Mouse (Mus musculus) hindbrain, postnatal 0 days (tissue): ENCODE results near the gene Rnf220. TPM values are rescaled to one million over a fixed set of nuclear protein-coding genes. Genes with fewer than 3 reads are reported as not detected.

Source experiments
- ATAC-seq: fragments of 200-750 bp; cut with Nextera tagmentation; 2 replicates; pipeline ENCODE4 v1.8.0; 2017; ENCODE audit warnings: mild to moderate bottlenecking, moderate TSS enrichment, moderate library complexity
- DNase-seq: peaks from one replicate; pipeline ENCODE4 v3.0.0-alpha.2; 2015; ENCODE audit warnings: low spot score
- H3K27ac ChIP-seq: fragments of 300-500 bp; sonication (generic); 2 replicates; pipeline ENCODE4 v1.5.1; 2014; ENCODE audit warnings: mild to moderate bottlenecking
- H3K27me3 ChIP-seq: fragments of 300-500 bp; sonication (generic); 2 replicates; pipeline ENCODE4 v1.6.1; 2014; ENCODE audit warnings: low read length, mixed read lengths; ENCODE audit not compliant: insufficient read depth
- H3K36me3 ChIP-seq: fragments of 300-500 bp; sonication (generic); 2 replicates; pipeline ENCODE4 v1.6.1; 2014; ENCODE audit warnings: low read length, mixed read lengths; ENCODE audit not compliant: insufficient read depth
- H3K4me1 ChIP-seq: fragments of 300-500 bp; sonication (generic); 2 replicates; pipeline ENCODE4 v1.6.1; 2014; ENCODE audit warnings: antibody characterized with exemption, low read length, mixed read lengths; ENCODE audit not compliant: insufficient read depth
- H3K4me2 ChIP-seq: fragments of 300-500 bp; sonication (generic); 2 replicates; pipeline ENCODE4 v1.6.1; 2014; ENCODE audit warnings: low read depth, mild to moderate bottlenecking, low read length, moderate library complexity, mixed read lengths
- H3K4me3 ChIP-seq: fragments of 300-500 bp; sonication (generic); 2 replicates; pipeline ENCODE4 v1.5.1; 2014; ENCODE audit warnings: low read length
- H3K9ac ChIP-seq: fragments of 300-500 bp; sonication (generic); replicated peaks from 2 replicates; pipeline ENCODE4 v1.6.1; 2014; ENCODE audit warnings: mild to moderate bottlenecking, low read length, moderate library complexity, mixed read lengths
- H3K9me3 ChIP-seq: fragments of 300-500 bp; sonication (generic); 2 replicates; pipeline ENCODE4 v1.6.1; 2016; ENCODE audit warnings: low read length, mixed read lengths
- CTCF ChIP-seq: IDR thresholded peaks from 2 replicates; pipeline ENCODE4 v1.5.1; 2016; ENCODE audit warnings: antibody characterized with exemption, control low read depth, low read depth
- WGBS: fragments of 180-500 bp; shearing (Covaris S2); extraction: QIAGEN DNeasy Blood & Tissue Kit; methylation state at CpG from one replicate; pipeline ENCODE4 v1.1.7; 2014; 5-methylcytosine and 5-hydroxymethylcytosine counted together
- polyA plus RNA-seq: library from polyadenylated mRNA; unstranded; fragments of >200 nt; fragmentation: Nextera tagmentation; extraction: Ambion mirVana; gene quantifications from 2 replicates; pipeline ENCODE4 v1.2.1, GENCODE M21; 2015
- total RNA-seq: library from RNA; depleted of rRNA; stranded (reverse); fragments of >200 nt; gene quantifications from 2 replicates; pipeline ENCODE4 v1.2.3, GENCODE M21; 2014

Gene Rnf220
- total and polyA plus RNA-seq, 2 experiments from 2014 or later: 105 to 156 TPM

- H3K4me1 ChIP-seq: no peaks in the 10 kb centered on the region
- ATAC-seq (no peak), DNase-seq (no peak)
- no peak overlapping the region for H3K9ac ChIP-seq
- 85% methylated on average over 2 of the region's 2 CpGs for WGBS
- no peak for TF ChIP-seq CTCF
- no peaks in the 10 kb centered on the region for H3K27me3 ChIP-seq
- 0 out of 2 replicates have a peak, but pooled peaks cover 2% of the 10 kb centered on the region for H3K36me3 ChIP-seq
- H3K4me3 ChIP-seq: no peak overlapping the region
- H3K4me2 ChIP-seq: no peak overlapping the region
- H3K27ac ChIP-seq: no peak overlapping the region
- H3K9me3 ChIP-seq: no peaks in the 10 kb centered on the region
Measured at GRCm38 (mm10) chr4:117291696-117292095, 205.2 kb downstream of the Rnf220 start.

- Histone ChIP-seq H3K9ac (peak overlapping the region; percentile 81), H3K4me2 (peak overlapping the region; percentile 66), H3K27ac (peak overlapping the region; percentile 96), H3K4me1 (peaks cover 5% of the 10 kb centered on the region), H3K9me3 (no peaks in the 10 kb centered on the region), H3K36me3 (peaks cover 15% of the 10 kb centered on the region; the same call in 1 of the 2 replicates), H3K4me3 (peak overlapping the region; percentile 67), H3K27me3 (no peaks in the 10 kb centered on the region)
- peak; percentile 84 for ATAC-seq
- WGBS: 1% methylated on average over 75 of the region's 80 CpGs
- TF ChIP-seq CTCF: no peak
- DNase-seq: peak; percentile 84
Measured at GRCm38 (mm10) chr4:117288927-117289801, 207.7 kb downstream of the Rnf220 start.

GRCm38 (mm10) chr4:117288277-117288926 lies 208.4 kb downstream of the Rnf220 start:
- Histone ChIP-seq H3K9ac (peak overlapping the region; percentile 81), H3K27ac (peak overlapping the region; percentile 96), H3K36me3 (peaks cover 15% of the 10 kb centered on the region; the same call in 1 of the 2 replicates), H3K9me3 (no peaks in the 10 kb centered on the region), H3K4me3 (peak overlapping the region; percentile 67), H3K27me3 (no peaks in the 10 kb centered on the region), H3K4me1 (peaks cover 10% of the 10 kb centered on the region), H3K4me2 (peak overlapping the region; percentile 66)
- 14% methylated on average over 25 of the region's 25 CpGs for WGBS
- ATAC-seq (peak; percentile 13; the same call in 1 of the 2 replicates), DNase-seq (peak; percentile 51)
- no peak for TF ChIP-seq CTCF

- Histone ChIP-seq H3K4me2 (no peak overlapping the region), H3K9me3 (no peaks in the 10 kb centered on the region), H3K27ac (peak overlapping the region; percentile 54; the same call in 1 of the 2 replicates), H3K27me3 (no peaks in the 10 kb centered on the region; the same call in 1 of the 2 replicates), H3K4me1 (peaks cover 10% of the 10 kb centered on the region), H3K36me3 (peaks cover 22% of the 10 kb centered on the region; the same call in 1 of the 2 replicates), H3K4me3 (no peak overlapping the region), H3K9ac (0 out of 2 replicates have a peak overlapping the region, but pooled peaks have one; percentile 7)
- 29% methylated on average over 4 of the region's 4 CpGs for WGBS
- DNase-seq (no peak), ATAC-seq (no peak)
- TF ChIP-seq CTCF: no peak
Measured at GRCm38 (mm10) chr4:117284363-117284762, 212.5 kb downstream of the Rnf220 start.

GRCm38 (mm10) chr4:117283271-117284191 lies 213.3 kb downstream of the Rnf220 start:
- Histone ChIP-seq H3K9ac (no peak overlapping the region), H3K36me3 (peaks cover 22% of the 10 kb centered on the region; the same call in 1 of the 2 replicates), H3K4me1 (peaks cover 10% of the 10 kb centered on the region), H3K4me3 (no peak overlapping the region), H3K9me3 (no peaks in the 10 kb centered on the region), H3K27ac (peak overlapping the region; percentile 54), H3K27me3 (no peaks in the 10 kb centered on the region; the same call in 1 of the 2 replicates), H3K4me2 (no peak overlapping the region)
- no peak for TF ChIP-seq CTCF
- DNase-seq: peak; percentile 69
- 26% methylated on average over 22 of the region's 22 CpGs for WGBS
- peak; percentile 61 for ATAC-seq
